Mouse (Mus musculus) embryo, embryonic 11 days (tissue): ENCODE measurements around the gene Rasgrf1.
"Not testable (repeated sequence)": the region's sequence is repeated elsewhere in the genome, so short reads cannot be mapped to it uniquely, and the experiment has no call there.

Source experiments
- DNase-seq: peaks from one replicate; pipeline ENCODE4 v3.0.0-alpha.2; 2015

The Rasgrf1 gene

DNA sequence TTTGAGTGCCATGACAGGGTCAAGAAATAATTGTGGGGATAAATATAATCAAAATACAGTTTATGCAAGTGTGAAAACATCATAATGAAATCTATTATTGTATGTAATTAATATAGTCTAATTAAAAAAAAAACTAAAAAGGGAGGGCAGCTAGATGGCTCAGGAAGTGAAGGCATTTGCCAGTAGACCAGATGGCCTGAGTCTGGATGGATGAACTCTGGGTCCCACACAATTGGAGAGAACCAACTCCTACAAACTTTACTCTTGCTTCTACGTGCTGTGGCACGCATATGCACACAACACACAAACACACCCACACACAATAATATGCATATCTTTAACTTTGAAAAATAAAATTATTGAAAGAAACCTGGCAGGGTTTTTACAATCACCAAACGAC is 131.8 kb downstream of the Rasgrf1 start:
- no peak for DNase-seq

GRCm38 (mm10) chr9:90042906-90043305 is 133.2 kb downstream of the Rasgrf1 start:
- DNase-seq, result not testable (repeated sequence)

DNA sequence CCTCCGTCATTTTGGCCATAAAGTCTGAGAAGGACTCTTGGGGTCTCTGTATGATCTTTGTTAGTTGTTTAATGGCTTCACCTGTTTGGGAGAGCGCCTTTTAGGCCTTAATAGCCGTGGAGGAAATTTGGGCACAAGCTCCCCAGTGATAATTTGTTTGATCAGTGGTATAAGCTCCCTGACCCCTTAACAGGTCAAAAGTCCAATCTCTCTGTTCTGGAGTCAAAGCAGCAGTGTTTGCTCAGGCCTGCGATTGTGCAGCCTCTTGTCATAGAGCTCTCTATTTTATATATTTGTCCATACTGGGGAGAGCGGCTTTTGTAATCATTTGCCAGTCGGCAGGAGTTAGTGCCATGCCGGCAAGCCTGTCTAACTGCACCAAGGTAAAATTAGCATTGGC is 135.5 kb downstream of the Rasgrf1 start:
- DNase-seq, result no peak

DNA sequence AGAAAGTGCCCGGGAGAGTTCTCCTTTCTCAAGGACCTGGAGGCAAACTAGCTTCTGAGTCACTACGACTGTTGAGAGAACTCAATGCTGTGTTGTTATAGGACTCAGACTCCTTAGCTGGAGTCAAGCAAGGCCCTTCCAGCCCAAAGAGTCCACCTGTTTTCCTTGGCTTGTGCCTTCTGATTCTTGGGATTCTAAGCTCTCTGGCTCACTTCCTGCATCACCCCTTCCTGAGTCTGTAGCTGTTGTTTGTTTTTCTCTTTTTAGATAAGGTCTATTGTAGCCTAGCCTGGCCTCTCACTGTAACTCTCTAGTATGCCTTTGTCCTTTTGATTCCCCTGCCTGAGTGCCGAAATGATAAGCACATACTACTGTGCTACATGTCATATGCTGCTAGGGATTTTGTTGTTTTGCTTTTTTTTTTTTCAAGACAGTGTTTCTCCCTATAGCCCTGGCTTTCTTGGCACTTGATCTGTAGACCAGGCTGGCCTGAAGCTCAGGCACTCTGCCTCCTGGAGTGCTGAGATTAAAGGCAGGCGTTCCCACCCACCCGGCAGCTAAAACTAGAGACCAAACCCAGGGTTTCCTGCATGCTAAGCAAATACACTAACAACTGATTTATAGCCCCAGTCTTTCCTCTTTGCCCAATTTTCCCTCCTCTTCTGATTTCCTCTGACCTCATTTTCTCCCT is 138.4 kb downstream of the Rasgrf1 start:
- no peak for DNase-seq

GRCm38 (mm10) chr9:90053852-90054251 is 144.1 kb downstream of the Rasgrf1 start, which contains the start of gene Ctsh:
Gene Ctsh, plus strand, starts transcription at chr9:90054152.
- no peak for DNase-seq

DNA sequence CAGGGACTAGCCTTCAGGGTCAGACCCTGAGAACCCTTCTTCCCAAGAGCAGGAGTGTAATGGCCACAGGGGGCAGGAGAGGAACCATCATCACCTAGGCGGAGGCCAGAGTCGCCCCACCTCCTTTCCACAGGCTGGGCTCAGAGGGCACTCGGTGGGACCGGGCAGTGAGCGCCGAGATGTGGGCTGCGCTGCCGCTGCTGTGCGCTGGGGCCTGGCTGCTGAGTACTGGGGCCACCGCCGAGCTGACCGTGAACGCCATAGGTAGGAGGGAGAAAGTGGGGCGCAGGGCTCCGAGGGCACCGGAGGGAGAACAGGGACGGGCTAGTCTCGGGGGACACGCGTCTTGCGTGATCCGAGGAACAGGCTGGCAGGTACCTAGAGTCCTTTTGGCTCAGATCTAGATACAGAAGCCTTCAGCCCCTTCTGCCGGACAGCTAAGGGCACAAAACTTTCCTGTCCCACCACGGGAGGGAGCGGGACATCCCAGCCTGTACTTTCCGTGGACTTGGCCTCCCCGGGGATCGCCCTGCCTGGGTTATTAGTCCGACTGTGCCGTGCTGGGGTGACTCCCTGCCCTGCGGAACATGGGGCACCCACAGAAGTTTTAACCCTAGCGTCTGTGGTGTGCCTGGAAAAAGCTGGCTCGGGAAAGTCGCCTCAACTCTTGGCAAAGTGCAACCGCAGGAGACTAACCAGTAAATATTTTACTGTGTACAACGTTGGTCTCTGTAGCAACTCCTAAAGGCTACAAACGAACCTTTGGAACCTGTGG is 144.8 kb downstream of the Rasgrf1 start:
- peak; percentile 74 for DNase-seq

GRCm38 (mm10) chr9:90055409-90055808 is 145.7 kb downstream of the Rasgrf1 start:
- no peak for DNase-seq

GRCm38 (mm10) chr9:90055911-90056310 is 146.2 kb downstream of the Rasgrf1 start:
- DNase-seq, result no peak

GRCm38 (mm10) chr9:90056716-90057115 is 147.0 kb downstream of the Rasgrf1 start:
- no peak for DNase-seq

DNA sequence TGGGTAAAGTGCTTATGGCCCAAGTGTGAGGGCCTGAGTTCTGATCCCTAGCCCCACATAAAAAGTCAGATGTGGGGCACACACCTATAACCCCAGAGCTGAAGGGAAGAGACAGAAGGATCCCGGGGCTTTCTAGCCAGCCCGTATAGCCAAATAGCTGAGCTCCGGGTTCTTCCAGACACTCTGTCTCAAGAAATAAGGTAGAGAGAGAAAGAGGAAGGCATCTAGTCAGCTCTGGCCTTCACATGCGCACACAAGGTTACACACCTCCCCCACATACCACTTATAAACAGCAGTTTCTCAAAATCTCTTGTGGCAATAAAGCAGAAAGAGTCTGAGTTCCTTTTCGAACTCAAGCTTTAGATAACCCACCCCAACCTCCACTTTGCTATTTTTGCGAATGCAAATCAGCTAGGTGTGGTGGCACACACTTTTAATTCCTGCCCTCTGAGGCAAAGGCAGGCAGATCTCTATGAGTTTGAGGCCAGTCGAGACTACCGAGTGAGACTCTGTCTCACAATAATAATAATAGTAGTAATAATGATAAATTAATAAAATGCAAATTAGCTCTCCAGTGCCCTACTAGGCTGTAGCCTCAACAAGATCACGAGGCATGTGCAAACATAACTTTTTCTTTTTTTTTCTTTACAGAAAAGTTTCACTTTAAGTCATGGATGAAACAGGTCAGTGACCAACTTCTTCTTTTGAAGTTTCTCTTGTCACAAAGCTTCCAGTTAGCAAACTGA is 150.3 kb downstream of the Rasgrf1 start:
- no peak for DNase-seq

DNA sequence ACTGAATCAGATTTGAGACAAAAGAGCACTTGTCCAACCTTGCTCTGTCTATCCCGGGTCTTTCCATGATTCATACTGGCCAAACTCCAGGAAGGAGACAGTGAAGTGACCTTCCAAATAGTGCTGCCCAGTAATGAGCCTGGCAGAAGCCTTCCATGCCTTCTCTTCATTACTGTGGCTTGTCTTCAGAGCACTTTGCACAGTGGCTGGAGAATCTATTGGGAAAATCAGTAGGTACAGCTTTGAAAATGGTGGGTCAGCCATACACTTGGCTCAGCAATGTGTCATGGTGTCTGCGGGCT is 150.8 kb downstream of the Rasgrf1 start:
- no peak for DNase-seq

- DNase-seq, result not testable (repeated sequence)
Observed at GRCm38 (mm10) chr9:90060932-90061331, 151.2 kb downstream of the Rasgrf1 start.

DNA sequence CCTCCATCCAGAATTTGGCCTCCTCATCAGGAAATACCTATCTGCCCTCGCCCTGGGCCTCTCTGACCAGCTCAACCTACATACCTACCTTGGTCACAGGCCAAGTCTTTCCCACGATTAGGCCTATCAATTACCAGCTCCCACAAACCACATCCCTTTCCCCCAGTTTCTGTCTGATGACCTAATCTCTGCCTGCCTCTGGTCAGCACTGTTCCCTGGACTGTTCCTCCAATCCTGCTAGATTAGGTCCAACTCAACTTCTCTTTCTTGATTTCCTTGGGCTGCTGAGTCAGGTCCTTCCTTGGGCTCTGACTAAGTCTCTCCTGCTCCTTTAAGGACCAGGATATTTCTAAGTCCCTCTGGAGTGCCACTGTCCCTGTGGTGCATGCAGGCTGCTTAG is 157.6 kb downstream of the Rasgrf1 start:
- no peak for DNase-seq

GRCm38 (mm10) chr9:90068786-90069185 is 159.1 kb downstream of the Rasgrf1 start:
- DNase-seq, result no peak

DNA sequence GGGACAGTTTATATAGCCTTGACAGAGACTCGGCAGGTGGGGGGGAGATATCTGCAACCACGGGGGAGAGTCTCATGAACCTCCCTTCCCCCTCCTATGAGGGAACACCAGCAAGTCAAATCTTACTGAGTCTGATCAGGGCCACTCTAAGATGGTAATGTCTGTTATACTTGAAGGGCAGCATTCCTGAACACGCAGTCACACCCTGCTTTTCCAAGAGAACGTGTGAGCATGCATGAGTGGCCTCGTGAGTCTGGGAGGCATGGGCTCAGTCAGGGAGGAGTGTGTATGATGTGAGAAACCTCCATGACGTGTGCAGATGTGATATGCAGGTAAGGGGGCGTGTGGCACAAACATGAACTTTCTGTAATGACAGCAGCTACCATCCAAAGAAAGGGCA is 159.8 kb downstream of the Rasgrf1 start:
- DNase-seq, result no peak

DNA sequence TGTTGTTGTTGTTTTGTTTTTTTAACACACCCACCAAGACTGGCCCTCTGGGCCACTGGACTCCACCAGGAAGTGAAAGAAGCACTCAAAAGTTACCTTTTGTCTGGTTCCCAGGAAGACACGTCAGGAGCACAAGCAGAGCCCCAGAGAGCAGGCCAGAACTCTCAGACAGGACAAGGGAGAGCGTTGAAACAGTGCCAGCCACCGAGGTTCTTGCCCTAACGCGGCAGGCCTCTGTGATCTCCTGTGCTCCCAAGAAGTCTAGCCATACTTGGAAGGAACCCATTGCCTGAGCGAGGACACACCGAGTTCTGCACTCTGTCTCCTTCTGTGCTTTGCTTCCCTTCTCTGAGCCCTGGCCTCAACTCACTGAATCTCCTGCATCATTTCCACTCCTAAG is 160.5 kb downstream of the Rasgrf1 start:
- DNase-seq, result no peak

DNA sequence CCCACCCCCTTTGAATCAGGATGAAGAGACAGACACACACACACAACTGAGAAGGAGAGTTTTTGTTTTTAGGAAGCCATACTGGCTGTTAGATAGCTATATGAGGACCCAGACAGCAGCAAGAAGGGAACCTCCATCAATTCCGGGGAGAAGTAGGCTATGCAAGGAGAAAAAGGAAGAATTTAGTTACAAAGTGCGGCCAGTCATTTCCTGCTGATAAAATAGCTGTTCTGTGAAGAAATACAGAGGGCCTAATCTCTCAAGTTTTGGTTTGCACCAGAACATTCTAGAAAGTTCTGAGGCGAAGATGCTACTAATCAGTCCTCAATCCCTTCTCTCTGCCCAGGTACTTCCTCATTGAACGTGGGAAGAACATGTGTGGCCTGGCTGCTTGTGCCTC is 165.6 kb downstream of the Rasgrf1 start:
- DNase-seq, result no peak

DNA sequence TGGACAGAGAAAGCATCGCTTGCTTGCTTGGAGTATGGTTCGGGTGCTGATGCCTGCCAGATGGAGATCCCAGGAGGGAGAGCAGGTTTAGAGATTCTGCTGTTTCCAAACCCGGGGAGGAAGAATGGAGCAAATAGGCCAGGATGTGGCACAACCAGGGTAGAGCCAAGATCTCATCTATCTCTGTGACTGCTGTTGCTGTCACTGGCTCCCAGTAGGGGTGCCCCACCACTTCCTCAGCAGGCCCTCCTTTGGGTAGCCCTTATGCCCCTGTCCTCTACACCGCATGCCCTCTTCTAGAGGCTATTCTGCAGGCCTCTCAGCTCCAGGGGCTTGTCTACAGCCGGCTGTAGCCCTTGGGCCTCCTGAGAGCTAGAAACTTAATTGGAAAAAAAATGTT is 166.4 kb downstream of the Rasgrf1 start:
- no peak for DNase-seq
